Mouse (Mus musculus): ENCODE measurements around the gene Cad.
"Not testable (repeated sequence)": the region's sequence is repeated elsewhere in the genome, so short reads cannot be mapped to it uniquely, and the experiment has no call there.

DNA sequence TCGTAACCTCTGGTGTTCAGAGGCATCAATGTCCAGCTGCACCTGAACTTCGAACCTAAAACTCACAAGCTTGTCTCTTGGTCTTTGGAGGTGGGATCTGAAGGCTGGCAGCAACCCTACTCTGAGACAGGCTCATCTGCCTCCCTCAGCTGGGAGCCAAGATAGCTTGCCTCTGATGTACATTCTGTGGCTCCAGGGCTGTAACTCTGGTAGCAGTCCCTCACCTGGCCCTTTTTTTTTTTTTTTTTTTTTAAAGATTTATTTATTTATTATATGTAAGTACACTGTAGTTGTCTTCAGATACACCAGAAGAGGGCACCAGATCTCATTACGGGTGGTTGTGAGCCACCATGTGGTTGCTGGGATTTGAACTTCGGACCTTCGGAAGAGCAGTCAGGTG lies 32.8 kb upstream of the Cad start:
- TF ChIP-seq POLR2A (IDR thresholded peaks at IDR 0.05; ENCODE audit: low read depth, low read length); CTCF (conservative IDR thresholded peaks at IDR 0.05; ENCODE audit: insufficient read depth, insufficient read length, low read depth, low read length): not testable (repeated sequence)
